Mouse (Mus musculus): Measurements from ENCODE around the gene Maff.

Gene Maff

GRCm38 (mm10) chr15:79393101-79393500, 46.7 kb downstream of the Maff start:
- DNase-seq (ENCODE audit: low spot score in 2 of 2), result no peak

- DNase-seq (ENCODE audit: low spot score in 2 of 2), result no peak
Observed at GRCm38 (mm10) chr15:79394842-79395241, 48.4 kb downstream of the Maff start.

GRCm38 (mm10) chr15:79395281-79395680, 48.9 kb downstream of the Maff start:
- no peak for DNase-seq (ENCODE audit: low spot score in 2 of 2)

- no peak for DNase-seq (ENCODE audit: low spot score in 2 of 2)
Observed at GRCm38 (mm10) chr15:79396736-79397135, 50.3 kb downstream of the Maff start.

GRCm38 (mm10) chr15:79399231-79400052, 53.0 kb downstream of the Maff start:
- no peak for DNase-seq (ENCODE audit: low spot score in 2 of 2)

- no peak for DNase-seq (ENCODE audit: low spot score in 2 of 2)
Observed at GRCm38 (mm10) chr15:79400134-79400974, 53.9 kb downstream of the Maff start.

- DNase-seq (ENCODE audit: low spot score in 2 of 2), result no peak
Observed at GRCm38 (mm10) chr15:79400975-79401365, 54.5 kb downstream of the Maff start.

- DNase-seq (ENCODE audit: low spot score in 2 of 2), result peak in 1 of 2 experiments; percentile 20
Observed at GRCm38 (mm10) chr15:79402176-79402575, 55.8 kb downstream of the Maff start.

- DNase-seq (ENCODE audit: low spot score in 2 of 2), result peak; percentile 56 to 84
Observed at GRCm38 (mm10) chr15:79402836-79403762, 56.7 kb downstream of the Maff start, which contains the start of gene Tmem184b. TSS of gene Tmem184b (minus strand) at chr15:79403569.

GRCm38 (mm10) chr15:79403763-79404210, 57.4 kb downstream of the Maff start:
- no peak for DNase-seq (ENCODE audit: low spot score in 2 of 2)

GRCm38 (mm10) chr15:79404277-79404676, 57.9 kb downstream of the Maff start:
- no peak for DNase-seq (ENCODE audit: low spot score in 2 of 2)

- DNase-seq (ENCODE audit: low spot score in 2 of 2), result no peak
Observed at GRCm38 (mm10) chr15:79406564-79406963, 60.1 kb downstream of the Maff start.
